Mouse (Mus musculus) ES-Bruce4 (cell line): ENCODE data around the gene Tsen2. TPM values are rescaled to one million over a fixed set of nuclear protein-coding genes. Genes with fewer than 3 reads are reported as not detected.

ENCODE experiments used
- H3K27ac ChIP-seq: 2 replicates; pipeline ENCODE4 v1.5.1; 2012; ENCODE audit warnings: low read length, inconsistent platforms; ENCODE audit not compliant: insufficient read depth
- H3K27me3 ChIP-seq: 2 replicates; pipeline ENCODE4 v1.6.1; 2012; ENCODE audit warnings: mild to moderate bottlenecking, low read length, inconsistent platforms; ENCODE audit not compliant: control insufficient read depth, poor library complexity, insufficient read depth, severe bottlenecking
- H3K36me3 ChIP-seq: 2 replicates; pipeline ENCODE4 v1.6.1; 2012; ENCODE audit warnings: inconsistent platforms, mild to moderate bottlenecking, low read length, moderate library complexity; ENCODE audit not compliant: control insufficient read depth, poor library complexity, insufficient read depth, severe bottlenecking
- H3K4me1 ChIP-seq: one replicate; pipeline ENCODE4 v1.8.1; 2011; ENCODE audit warnings: low read length; ENCODE audit not compliant: control insufficient read depth, insufficient read depth
- H3K4me3 ChIP-seq: 2 replicates; pipeline ENCODE4 v1.5.1; 2011; ENCODE audit warnings: low read depth, mild to moderate bottlenecking, low read length
- H3K9ac ChIP-seq: 2 replicates; pipeline ENCODE4 v1.6.1; 2012; ENCODE audit warnings: low read depth, mild to moderate bottlenecking, inconsistent platforms; ENCODE audit not compliant: poor library complexity, severe bottlenecking
- H3K9me3 ChIP-seq: replicated peaks from 2 replicates; pipeline ENCODE4 v1.6.1; 2012; ENCODE audit warnings: mild to moderate bottlenecking, low read length, inconsistent platforms; ENCODE audit not compliant: control insufficient read depth, poor library complexity, insufficient read depth, severe bottlenecking
- CTCF ChIP-seq: IDR thresholded peaks from one replicate; pipeline ENCODE4 v1.8.1; 2011; ENCODE audit warnings: low read depth, low read length
- EP300 ChIP-seq: IDR thresholded peaks from 2 replicates; pipeline ENCODE4 v1.6.1; 2011; ENCODE audit warnings: low read depth, low read length; ENCODE audit not compliant: insufficient read depth
- POLR2A ChIP-seq: IDR thresholded peaks from one replicate; pipeline ENCODE4 v1.8.1; 2011; ENCODE audit warnings: low read length; ENCODE audit not compliant: insufficient read depth
- polyA plus RNA-seq: library from polyadenylated mRNA; stranded (reverse); fragments of >200 nt; gene quantifications from 2 replicates; pipeline ENCODE4 v1.2.4, GENCODE M21; 2011; ENCODE audit warnings: low read depth; ENCODE audit not compliant: missing spikeins, insufficient read depth, insufficient read length

The Tsen2 gene
- polyA plus RNA-seq, 1 experiment = 28.4 TPM

- TF ChIP-seq EP300 = no peak
- no peak for TF ChIP-seq POLR2A
- TF ChIP-seq CTCF = no peak
- H3K9ac ChIP-seq = no peak overlapping the region
- no peak overlapping the region for H3K27ac ChIP-seq
- H3K27me3 ChIP-seq = no peaks in the 10 kb centered on the region
- H3K9me3 ChIP-seq = peaks cover 21% of the 10 kb centered on the region
- no peak overlapping the region for H3K4me3 ChIP-seq
- H3K4me1 ChIP-seq = no peaks in the 10 kb centered on the region
- H3K36me3 ChIP-seq = peaks cover 21% of the 10 kb centered on the region
Observed at GRCm38 (mm10) chr6:115565479-115566045, 21.1 kb downstream of the Tsen2 start.

DNA sequence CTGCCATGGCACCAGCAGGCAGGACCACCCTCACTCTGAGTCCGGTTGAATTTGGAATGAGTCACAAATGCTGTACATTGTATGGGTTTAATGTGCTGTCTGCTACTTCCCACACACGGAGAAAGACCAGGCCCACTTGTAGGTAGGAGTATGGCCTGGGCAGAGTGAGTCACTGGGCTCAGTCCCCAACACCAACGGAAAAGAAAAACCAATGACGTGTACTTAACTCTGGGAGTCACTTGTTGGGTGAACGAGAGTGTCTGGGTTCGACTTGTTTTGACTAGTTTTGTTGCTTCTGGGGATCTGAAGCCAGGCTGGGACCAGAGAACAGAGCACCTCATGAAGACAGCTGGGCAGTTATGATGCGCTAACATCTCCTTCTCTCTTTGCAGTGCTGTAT is 29.7 kb downstream of the Tsen2 start:
- H3K27me3 ChIP-seq = no peaks in the 10 kb centered on the region
- no peaks in the 10 kb centered on the region for H3K4me1 ChIP-seq
- no peak overlapping the region for H3K27ac ChIP-seq
- no peak overlapping the region for H3K4me3 ChIP-seq
- H3K9me3 ChIP-seq = peaks cover 5% of the 10 kb centered on the region; the same call in 1 of the 2 replicates
- H3K9ac ChIP-seq = no peak overlapping the region
- H3K36me3 ChIP-seq = peaks cover 5% of the 10 kb centered on the region; the same call in 1 of the 2 replicates
- TF ChIP-seq EP300 (no peak), CTCF (no peak)

- H3K9me3 ChIP-seq = no peaks in the 10 kb centered on the region
- H3K27me3 ChIP-seq = no peaks in the 10 kb centered on the region
- H3K4me1 ChIP-seq = no peaks in the 10 kb centered on the region
- H3K9ac ChIP-seq = no peak overlapping the region
- no peak overlapping the region for H3K27ac ChIP-seq
- no peaks in the 10 kb centered on the region for H3K36me3 ChIP-seq
- no peak for TF ChIP-seq POLR2A
- TF ChIP-seq CTCF = no peak
- no peak for TF ChIP-seq EP300
- H3K4me3 ChIP-seq = no peak overlapping the region
Observed at GRCm38 (mm10) chr6:115577407-115577806, 32.9 kb downstream of the Tsen2 start.

GRCm38 (mm10) chr6:115577941-115578340 is 33.5 kb downstream of the Tsen2 start:
- Histone ChIP-seq H3K4me3 (no peak overlapping the region), H3K4me1 (no peaks in the 10 kb centered on the region), H3K9ac (no peak overlapping the region), H3K27me3 (no peaks in the 10 kb centered on the region), H3K27ac (no peak overlapping the region), H3K36me3 (no peaks in the 10 kb centered on the region), H3K9me3 (no peaks in the 10 kb centered on the region)
- no peak for TF ChIP-seq CTCF
- TF ChIP-seq EP300 = no peak
- no peak for TF ChIP-seq POLR2A

- no peak for TF ChIP-seq EP300
- no peak for TF ChIP-seq POLR2A
- no peak for TF ChIP-seq CTCF
- H3K4me3 ChIP-seq = no peak overlapping the region
- no peaks in the 10 kb centered on the region for H3K27me3 ChIP-seq
- no peaks in the 10 kb centered on the region for H3K4me1 ChIP-seq
- H3K27ac ChIP-seq = no peak overlapping the region
- H3K36me3 ChIP-seq = no peaks in the 10 kb centered on the region
- no peaks in the 10 kb centered on the region for H3K9me3 ChIP-seq
- H3K9ac ChIP-seq = no peak overlapping the region
Observed at GRCm38 (mm10) chr6:115580810-115581209, 36.3 kb downstream of the Tsen2 start.

GRCm38 (mm10) chr6:115582328-115583115 is 38.1 kb downstream of the Tsen2 start:
- no peaks in the 10 kb centered on the region for H3K9me3 ChIP-seq
- H3K4me3 ChIP-seq = no peak overlapping the region
- H3K27me3 ChIP-seq = no peaks in the 10 kb centered on the region
- no peaks in the 10 kb centered on the region for H3K4me1 ChIP-seq
- H3K36me3 ChIP-seq = no peaks in the 10 kb centered on the region
- H3K27ac ChIP-seq = no peak overlapping the region
- H3K9ac ChIP-seq = no peak overlapping the region
- TF ChIP-seq CTCF = no peak
- no peak for TF ChIP-seq EP300
- no peak for TF ChIP-seq POLR2A
